Mouse (Mus musculus): ENCODE measurements at regions not wholly inside any gene's neighbourhood (a gene's known extent, or its start where the extent isn't known, plus 50 kb on each side); places are given as distances from the start of the nearest gene placed in this dataset.
"Not testable (repeated sequence)": the region's sequence is repeated elsewhere in the genome, so short reads cannot be mapped to it uniquely, and the experiment has no call there.

GRCm38 (mm10) chr1:141716953-141717352, 1471.0 kb downstream of the Kcnt2 start:
- in situ Hi-C loops (cut with MboI; ENCODE audit: low pct_unique_long_range_greater_than_20kb), result no loop called here
- no peak for DNase-seq (ENCODE audit: low read depth, low spot score)
- CTCF ChIA-PET, result no interaction called here
- POLR2A ChIA-PET, result no interaction called here
- no peaks in the 10 kb centered on the region for H3K27me3 ChIP-seq
- ATAC-seq, result no peak
- TF ChIP-seq CTCF (IDR thresholded peaks at IDR 0.05), result no peak

- no peaks in the 10 kb centered on the region for H3K27me3 ChIP-seq
- ATAC-seq (no peak), DNase-seq (ENCODE audit: low read depth, low spot score) (no peak)
- in situ Hi-C loops (cut with MboI; ENCODE audit: low pct_unique_long_range_greater_than_20kb), result no loop called here
- TF ChIP-seq CTCF (IDR thresholded peaks at IDR 0.05), result no peak
- CTCF ChIA-PET, result no interaction called here
- POLR2A ChIA-PET, result no interaction called here
Measured at GRCm38 (mm10) chr1:141717510-141717909, 1471.6 kb downstream of the Kcnt2 start.

- no peak for TF ChIP-seq CTCF (IDR thresholded peaks at IDR 0.05)
- no peaks in the 10 kb centered on the region for H3K27me3 ChIP-seq
- in situ Hi-C loops (cut with MboI; ENCODE audit: low pct_unique_long_range_greater_than_20kb), result no loop called here
- ChIA-PET POLR2A (no interaction called here), CTCF (no interaction called here)
- ATAC-seq (no peak), DNase-seq (ENCODE audit: low read depth, low spot score) (no peak)
Measured at GRCm38 (mm10) chr1:141741299-141741698, 1495.3 kb downstream of the Kcnt2 start.

- no peak for ATAC-seq
Measured at GRCm38 (mm10) chr1:141776059-141776458, 1530.1 kb downstream of the Kcnt2 start.

GRCm38 (mm10) chr1:141783367-141783766, 1537.4 kb downstream of the Kcnt2 start:
- no peak for TF ChIP-seq CTCF (IDR thresholded peaks at IDR 0.05)
- no peaks in the 10 kb centered on the region for H3K27me3 ChIP-seq
- ChIA-PET CTCF (no interaction called here), POLR2A (no interaction called here)
- DNase-seq (ENCODE audit: low read depth, low spot score) (no peak), ATAC-seq (no peak)
- in situ Hi-C loops (cut with MboI; ENCODE audit: low pct_unique_long_range_greater_than_20kb), result no loop called here

More at GRCm38 (mm10) chr1:141776059-141776458, 1530.1 kb downstream of the Kcnt2 start:
- no peaks in the 10 kb centered on the region for H3K27me3 ChIP-seq
- no peak for DNase-seq (ENCODE audit: low read depth, low spot score)
- CTCF ChIA-PET, result no interaction called here
- POLR2A ChIA-PET, result no interaction called here
- in situ Hi-C loops (cut with MboI; ENCODE audit: low pct_unique_long_range_greater_than_20kb), result no loop called here
- no peak for TF ChIP-seq CTCF (IDR thresholded peaks at IDR 0.05)

- POLR2A ChIA-PET, result no interaction called here
- CTCF ChIA-PET, result no interaction called here
- ATAC-seq (no peak), DNase-seq (ENCODE audit: low read depth, low spot score) (no peak)
- TF ChIP-seq CTCF (IDR thresholded peaks at IDR 0.05), result no peak
- no peaks in the 10 kb centered on the region for H3K27me3 ChIP-seq
- in situ Hi-C loops (cut with MboI; ENCODE audit: low pct_unique_long_range_greater_than_20kb), result no loop called here
Measured at GRCm38 (mm10) chr1:141813315-141814158, 1567.6 kb downstream of the Kcnt2 start.

- DNase-seq (ENCODE audit: low read depth, low spot score) (no peak), ATAC-seq (no peak)
- H3K27me3 ChIP-seq, result no peaks in the 10 kb centered on the region
- TF ChIP-seq CTCF (IDR thresholded peaks at IDR 0.05), result no peak
- CTCF ChIA-PET, result no interaction called here
- POLR2A ChIA-PET, result no interaction called here
- in situ Hi-C loops (cut with MboI; ENCODE audit: low pct_unique_long_range_greater_than_20kb), result no loop called here
Measured at GRCm38 (mm10) chr1:141831444-141831843, 1585.5 kb downstream of the Kcnt2 start.

- ChIA-PET CTCF (no interaction called here), POLR2A (no interaction called here)
- no peak for TF ChIP-seq CTCF (IDR thresholded peaks at IDR 0.05)
- no peaks in the 10 kb centered on the region for H3K27me3 ChIP-seq
- no peak for DNase-seq (ENCODE audit: low read depth, low spot score)
- no peak for ATAC-seq
- in situ Hi-C loops (cut with MboI; ENCODE audit: low pct_unique_long_range_greater_than_20kb), result no loop called here
Measured at GRCm38 (mm10) chr1:141842547-141842946, 1596.6 kb downstream of the Kcnt2 start.

- POLR2A ChIA-PET; H3K27me3 ChIP-seq; ATAC-seq; DNase-seq (ENCODE audit: low read depth, low spot score); in situ Hi-C loops (cut with MboI; ENCODE audit: low pct_unique_long_range_greater_than_20kb): not testable (repeated sequence)
- CTCF ChIA-PET, result interaction anchor here (1.1 kb wide), 1 partner anchor 34 kb away, joined by 4 read pairs; no protein-coding TSS in a partner anchor
Measured at GRCm38 (mm10) chr1:141853841-141854240, 1607.9 kb downstream of the Kcnt2 start.

- POLR2A ChIA-PET, result no interaction called here
- no peak for ATAC-seq
- no peak for DNase-seq (ENCODE audit: low read depth, low spot score)
- no peaks in the 10 kb centered on the region for H3K27me3 ChIP-seq
- no peak for TF ChIP-seq CTCF (IDR thresholded peaks at IDR 0.05)
- in situ Hi-C loops (cut with MboI; ENCODE audit: low pct_unique_long_range_greater_than_20kb), result no loop called here
- CTCF ChIA-PET, result no interaction called here
Measured at GRCm38 (mm10) chr1:141884356-141884755, 1638.4 kb downstream of the Kcnt2 start.

GRCm38 (mm10) chr1:141897924-141898455, 1652.0 kb downstream of the Kcnt2 start:
- no peaks in the 10 kb centered on the region for H3K27me3 ChIP-seq
- ChIA-PET CTCF (no interaction called here), POLR2A (no interaction called here)
- TF ChIP-seq CTCF (IDR thresholded peaks at IDR 0.05), result no peak
- in situ Hi-C loops (cut with MboI; ENCODE audit: low pct_unique_long_range_greater_than_20kb), result no loop called here
- DNase-seq (ENCODE audit: low read depth, low spot score) (no peak), ATAC-seq (no peak)
